Mouse (Mus musculus) brain, embryonic 14.5 days (tissue): Measurements from ENCODE around the gene Smco3.

ENCODE experiments used
- CTCF ChIP-seq: fragments of 200-500 bp; IDR thresholded peaks from 2 replicates; pipeline ENCODE4 v1.5.1; 2012; ENCODE audit warnings: inconsistent platforms, mild to moderate bottlenecking, moderate library complexity, borderline replicate concordance; ENCODE audit not compliant: insufficient read depth, insufficient read length; ENCODE audit errors: extremely low read depth
- POLR2A ChIP-seq: fragments of 200-500 bp; IDR thresholded peaks from 2 replicates; pipeline ENCODE4 v1.6.1; 2012; ENCODE audit warnings: mild to moderate bottlenecking, inconsistent platforms, borderline replicate concordance; ENCODE audit not compliant: poor library complexity, insufficient read depth, insufficient read length, severe bottlenecking; ENCODE audit errors: extremely low read depth

GRCm38 (mm10) chr6:136809077-136809476, 26.2 kb downstream of the Smco3 start:
- TF ChIP-seq CTCF (no peak), POLR2A (no peak)
